Mouse (Mus musculus): ENCODE measurements around the gene Vasp. TPM values are rescaled to one million over a fixed set of nuclear protein-coding genes. Genes with fewer than 3 reads are reported as not detected.

Gene Vasp
- polyA plus RNA-seq, 1 experiment from 2014 or later: 84.0 TPM

DNA sequence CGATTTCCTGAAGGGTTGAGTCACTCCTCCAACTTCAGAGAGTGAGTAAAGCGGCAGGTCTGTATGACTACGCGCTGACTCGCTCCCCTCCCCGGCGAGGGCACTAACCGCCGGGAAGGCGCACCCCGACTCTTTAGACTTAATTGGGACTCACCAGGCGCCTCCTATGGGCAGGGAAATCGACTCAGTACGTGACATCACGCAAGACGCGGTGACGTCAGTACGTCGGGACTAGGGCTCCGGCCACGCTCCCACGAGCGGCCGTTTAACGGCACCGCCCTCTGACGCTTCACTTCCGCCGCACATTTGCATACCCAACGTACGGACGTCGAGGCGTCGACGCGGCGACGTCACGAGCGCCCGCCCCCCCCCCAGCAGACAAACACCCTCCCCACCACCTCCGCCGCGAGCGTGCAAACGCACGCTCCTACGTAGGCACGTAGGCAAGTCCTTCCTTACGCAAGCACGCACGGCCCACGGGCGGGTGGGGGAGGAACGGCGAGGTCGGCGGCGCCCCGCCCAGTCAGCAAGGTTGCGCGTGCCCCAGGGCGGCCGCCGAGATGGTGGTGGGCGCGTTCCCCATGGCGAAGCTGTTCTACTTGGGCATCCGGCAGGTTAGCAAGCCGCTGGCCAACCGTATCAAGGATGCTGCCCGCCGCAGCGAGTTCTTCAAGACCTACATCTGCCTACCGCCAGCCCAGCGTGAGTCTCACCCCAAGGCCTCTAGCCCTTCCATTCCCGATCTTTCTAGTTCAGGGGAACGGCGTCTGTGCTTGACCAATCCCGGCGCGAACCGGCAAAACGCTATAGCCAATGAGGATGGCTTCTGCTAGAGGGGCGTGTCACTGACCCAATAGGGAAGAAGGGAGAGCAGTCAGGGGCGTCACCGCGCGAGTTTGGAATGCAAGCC, 43.5 kb downstream of the Vasp start, which contains the start of gene Opa3:
TSS of gene Opa3 (plus strand) at position 452 of the 910 bp plus-strand sequence.
- peak within 1 kb of the TSS; percentile 100 for H3K27ac ChIP-seq (ENCODE audit: low read length)
- H3K4me1 ChIP-seq (ENCODE audit: control insufficient read depth, insufficient read depth, low read length): peaks cover 19% of the 10 kb centered on the region
- H3K9ac ChIP-seq (ENCODE audit: low read length): peak within 1 kb of the TSS; percentile 90
- H3K4me2 ChIP-seq (ENCODE audit: low read depth, low read length): peak within 1 kb of the TSS; percentile 93
- no peaks in the 10 kb centered on the region for H3K9me3 ChIP-seq (replicated peaks; ENCODE audit: control insufficient read depth, low read length)
- under 1% methylated on average over 91 of the region's 91 CpGs for WGBS
- peak within 1 kb of the TSS; percentile 84 for H3K4me3 ChIP-seq (ENCODE audit: low read length)
- peak; percentile 93 for ATAC-seq (replicated peaks; ENCODE audit: extremely low read depth, insufficient read depth, low FRiP score)
- H3K27me3 ChIP-seq (ENCODE audit: control insufficient read depth, insufficient read depth, low read length): no peaks in the 10 kb centered on the region
- peaks cover 6% of the 10 kb centered on the region; the same call in 1 of the 2 replicates for H3K36me3 ChIP-seq (ENCODE audit: control insufficient read depth, insufficient read depth)

DNA sequence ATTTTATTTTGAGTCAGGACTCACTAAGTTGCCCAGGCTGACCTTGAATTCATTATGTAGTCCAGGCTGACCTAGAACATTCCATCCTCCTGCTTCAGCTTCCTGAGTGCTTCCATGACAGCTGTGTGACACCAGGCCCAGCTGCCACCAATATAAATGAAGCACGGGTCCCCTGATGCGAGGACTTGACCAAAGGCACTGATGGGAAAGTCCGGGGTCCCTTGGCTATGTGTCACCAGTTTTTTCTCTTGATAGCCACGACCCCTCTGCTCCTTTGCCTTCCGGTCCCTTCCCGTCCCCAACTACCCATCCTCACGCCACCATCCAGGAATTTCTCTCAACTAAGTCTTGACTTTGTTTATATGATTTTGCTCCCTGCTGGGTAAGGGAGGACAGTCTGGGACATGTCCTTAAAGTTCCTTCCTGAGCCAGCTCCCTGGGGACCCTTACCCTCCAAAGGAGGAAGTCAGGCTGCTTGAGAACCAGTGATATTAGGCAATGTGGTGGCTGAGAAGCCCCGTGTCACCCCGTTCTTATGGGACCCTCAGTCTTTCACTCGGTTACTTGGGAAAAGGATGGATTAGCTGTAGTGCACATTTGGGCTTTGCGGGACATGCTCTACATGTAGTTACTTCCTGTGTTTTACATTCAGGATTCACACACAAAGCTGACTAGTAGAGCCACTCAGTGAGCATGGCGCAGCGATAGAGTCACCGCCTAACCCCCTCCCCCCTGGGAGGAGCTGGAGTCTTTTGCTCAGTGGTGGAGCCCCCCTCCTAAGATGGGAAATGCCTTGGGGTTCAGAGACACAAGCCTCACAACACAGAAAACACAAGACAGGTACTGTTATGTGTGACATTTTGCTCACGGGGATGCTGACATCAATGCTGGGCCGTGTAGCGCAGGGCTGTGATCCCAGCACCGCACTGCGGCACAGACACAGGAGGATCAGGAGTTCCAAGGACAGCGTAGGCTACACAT, 44.5 kb downstream of the Vasp start:
- Histone ChIP-seq H3K4me3 (ENCODE audit: low read length) (peak overlapping the region; percentile 84), H3K27me3 (ENCODE audit: control insufficient read depth, insufficient read depth, low read length) (no peaks in the 10 kb centered on the region), H3K4me2 (ENCODE audit: low read depth, low read length) (peak overlapping the region; percentile 84), H3K9me3 (replicated peaks; ENCODE audit: control insufficient read depth, low read length) (no peaks in the 10 kb centered on the region), H3K4me1 (ENCODE audit: control insufficient read depth, insufficient read depth, low read length) (peaks cover 17% of the 10 kb centered on the region), H3K9ac (ENCODE audit: low read length) (peak overlapping the region; percentile 88), H3K36me3 (ENCODE audit: control insufficient read depth, insufficient read depth) (peaks cover 6% of the 10 kb centered on the region; the same call in 1 of the 2 replicates), H3K27ac (ENCODE audit: low read length) (peak overlapping the region; percentile 91)
- ATAC-seq (replicated peaks; ENCODE audit: extremely low read depth, insufficient read depth, low FRiP score): 0 out of 2 replicates have a peak, but pooled peaks have one; percentile 2
- WGBS: 13% methylated on average over 20 of the region's 20 CpGs

DNA sequence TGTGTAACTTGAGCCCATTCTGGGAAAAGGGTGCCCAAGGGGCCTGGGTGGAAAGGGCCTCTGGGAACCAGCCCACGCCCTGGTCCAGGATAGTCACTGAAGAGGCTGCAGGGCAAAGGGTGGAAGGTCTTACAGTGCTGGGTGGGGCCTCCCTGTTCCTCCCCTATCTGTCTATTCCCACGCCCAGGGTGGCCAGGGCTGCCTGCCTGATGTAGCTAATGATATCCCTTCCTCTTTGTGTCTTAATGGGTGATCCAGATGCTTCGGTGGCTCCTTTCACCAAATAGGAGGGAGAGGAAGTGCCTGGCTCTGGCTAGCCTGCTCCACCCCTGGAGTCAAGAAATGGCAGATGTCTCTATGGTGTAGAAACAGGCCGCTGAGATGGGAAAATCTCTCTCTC, 46.7 kb downstream of the Vasp start:
- Histone ChIP-seq H3K4me3 (ENCODE audit: low read length) (no peak overlapping the region), H3K9me3 (replicated peaks; ENCODE audit: control insufficient read depth, low read length) (no peaks in the 10 kb centered on the region), H3K4me2 (ENCODE audit: low read depth, low read length) (no peak overlapping the region), H3K36me3 (ENCODE audit: control insufficient read depth, insufficient read depth) (peaks cover 6% of the 10 kb centered on the region; the same call in 1 of the 2 replicates), H3K27ac (ENCODE audit: low read length) (no peak overlapping the region), H3K4me1 (ENCODE audit: control insufficient read depth, insufficient read depth, low read length) (peaks cover 13% of the 10 kb centered on the region), H3K27me3 (ENCODE audit: control insufficient read depth, insufficient read depth, low read length) (no peaks in the 10 kb centered on the region), H3K9ac (ENCODE audit: low read length) (no peak overlapping the region)
- 79% methylated on average over 4 of the region's 4 CpGs for WGBS
- ATAC-seq (replicated peaks; ENCODE audit: extremely low read depth, insufficient read depth, low FRiP score): no peak

DNA sequence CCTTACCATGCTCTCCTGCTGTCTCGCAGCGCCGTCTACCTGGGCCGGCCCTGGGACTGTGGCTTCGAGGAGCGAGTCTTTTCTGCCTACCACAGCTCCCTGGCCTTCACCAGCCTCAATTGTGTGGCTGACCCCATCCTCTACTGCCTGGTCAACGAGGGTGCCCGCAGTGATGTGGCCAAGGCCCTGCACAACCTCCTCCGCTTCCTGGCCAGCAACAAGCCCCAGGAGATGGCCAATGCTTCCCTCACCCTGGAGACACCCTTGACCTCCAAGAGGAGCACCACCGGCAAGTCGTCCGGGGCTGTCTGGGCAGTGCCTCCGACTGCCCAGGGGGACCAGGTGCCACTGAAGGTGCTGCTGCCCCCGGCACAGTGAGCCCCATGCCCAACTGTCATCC, 48.7 kb downstream of the Vasp start:
- Histone ChIP-seq H3K36me3 (ENCODE audit: control insufficient read depth, insufficient read depth) (peaks cover 6% of the 10 kb centered on the region; the same call in 1 of the 2 replicates), H3K4me3 (ENCODE audit: low read length) (no peak overlapping the region), H3K9me3 (replicated peaks; ENCODE audit: control insufficient read depth, low read length) (no peaks in the 10 kb centered on the region), H3K27ac (ENCODE audit: low read length) (no peak overlapping the region), H3K9ac (ENCODE audit: low read length) (no peak overlapping the region), H3K4me1 (ENCODE audit: control insufficient read depth, insufficient read depth, low read length) (peaks cover 7% of the 10 kb centered on the region), H3K4me2 (ENCODE audit: low read depth, low read length) (no peak overlapping the region), H3K27me3 (ENCODE audit: control insufficient read depth, insufficient read depth, low read length) (no peaks in the 10 kb centered on the region)
- WGBS: 80% methylated on average over 14 of the region's 14 CpGs
- no peak for ATAC-seq (replicated peaks; ENCODE audit: extremely low read depth, insufficient read depth, low FRiP score)

DNA sequence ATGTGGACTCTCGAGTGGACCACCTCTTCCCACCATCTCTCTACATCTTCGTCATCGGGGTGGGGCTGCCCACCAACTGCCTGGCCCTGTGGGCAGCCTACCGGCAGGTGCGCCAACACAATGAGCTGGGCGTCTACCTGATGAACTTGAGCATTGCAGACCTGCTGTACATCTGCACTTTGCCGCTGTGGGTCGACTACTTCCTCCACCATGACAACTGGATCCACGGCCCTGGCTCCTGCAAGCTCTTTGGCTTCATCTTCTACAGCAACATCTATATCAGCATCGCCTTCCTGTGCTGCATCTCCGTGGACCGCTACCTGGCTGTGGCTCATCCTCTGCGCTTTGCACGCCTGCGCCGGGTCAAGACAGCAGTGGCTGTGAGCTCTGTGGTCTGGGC, 49.4 kb downstream of the Vasp start:
- no peak overlapping the region for H3K4me3 ChIP-seq (ENCODE audit: low read length)
- ATAC-seq (replicated peaks; ENCODE audit: extremely low read depth, insufficient read depth, low FRiP score): no peak
- H3K36me3 ChIP-seq (ENCODE audit: control insufficient read depth, insufficient read depth): peaks cover 6% of the 10 kb centered on the region; the same call in 1 of the 2 replicates
- H3K4me1 ChIP-seq (ENCODE audit: control insufficient read depth, insufficient read depth, low read length): peaks cover 6% of the 10 kb centered on the region
- no peaks in the 10 kb centered on the region for H3K27me3 ChIP-seq (ENCODE audit: control insufficient read depth, insufficient read depth, low read length)
- H3K4me2 ChIP-seq (ENCODE audit: low read depth, low read length): no peak overlapping the region
- H3K9ac ChIP-seq (ENCODE audit: low read length): no peak overlapping the region
- no peak overlapping the region for H3K27ac ChIP-seq (ENCODE audit: low read length)
- WGBS: 91% methylated on average over 16 of the region's 16 CpGs
- H3K9me3 ChIP-seq (replicated peaks; ENCODE audit: control insufficient read depth, low read length): no peaks in the 10 kb centered on the region

DNA sequence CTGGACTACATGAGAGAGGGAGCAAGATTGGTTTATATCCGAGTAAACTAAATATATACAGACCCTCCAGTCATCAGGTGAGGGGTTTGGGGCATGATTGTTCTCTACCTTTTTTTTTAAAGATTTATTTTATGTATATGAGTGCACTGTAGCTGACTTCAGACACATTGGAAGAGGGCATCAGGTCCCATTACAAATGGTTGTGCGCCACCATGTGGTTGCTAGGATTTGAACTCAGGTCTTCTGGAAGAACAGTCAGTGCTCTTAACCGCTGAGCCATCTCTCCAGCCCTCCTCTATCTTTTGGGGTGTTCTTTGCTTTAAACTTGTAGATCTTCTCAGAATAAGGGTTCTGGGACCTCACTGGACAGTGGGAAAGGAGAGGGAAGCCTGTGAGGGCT, 51.6 kb downstream of the Vasp start:
- ATAC-seq (replicated peaks; ENCODE audit: extremely low read depth, insufficient read depth, low FRiP score): no peak
- no peak overlapping the region for H3K27ac ChIP-seq (ENCODE audit: low read length)
- 0 out of 2 replicates have a peak, but pooled peaks cover 5% of the 10 kb centered on the region for H3K4me1 ChIP-seq (ENCODE audit: control insufficient read depth, insufficient read depth, low read length)
- no peak overlapping the region for H3K9ac ChIP-seq (ENCODE audit: low read length)
- H3K4me2 ChIP-seq (ENCODE audit: low read depth, low read length): no peak overlapping the region
- WGBS: 64% methylated on average over 3 of the region's 3 CpGs
- H3K9me3 ChIP-seq (replicated peaks; ENCODE audit: control insufficient read depth, low read length): no peaks in the 10 kb centered on the region
- no peaks in the 10 kb centered on the region for H3K27me3 ChIP-seq (ENCODE audit: control insufficient read depth, insufficient read depth, low read length)
- H3K36me3 ChIP-seq (ENCODE audit: control insufficient read depth, insufficient read depth): no peaks in the 10 kb centered on the region
- no peak overlapping the region for H3K4me3 ChIP-seq (ENCODE audit: low read length)

DNA sequence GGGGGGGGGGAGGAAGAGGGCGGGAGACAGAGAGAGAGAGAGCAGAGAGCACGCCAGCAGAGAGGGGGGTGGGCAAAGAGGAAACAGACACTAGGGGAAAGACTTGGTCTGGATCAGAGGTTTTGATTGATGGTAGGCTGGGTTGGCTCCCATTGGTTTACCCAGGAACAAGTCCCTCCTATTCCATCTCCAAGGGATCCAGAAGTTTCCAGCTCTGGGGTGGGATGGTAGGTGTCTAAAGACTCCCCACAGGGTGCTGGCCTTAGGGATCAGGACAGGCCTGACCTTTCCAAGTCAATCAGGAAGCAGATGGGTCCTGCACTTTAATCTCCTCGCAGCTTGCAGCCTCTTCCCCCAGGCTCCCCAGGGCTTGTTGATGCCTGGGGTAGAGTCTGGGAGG, 53.7 kb downstream of the Vasp start:
- ATAC-seq (replicated peaks; ENCODE audit: extremely low read depth, insufficient read depth, low FRiP score): 0 out of 2 replicates have a peak, but pooled peaks have one; percentile 34
- Histone ChIP-seq H3K36me3 (ENCODE audit: control insufficient read depth, insufficient read depth) (no peaks in the 10 kb centered on the region), H3K4me1 (ENCODE audit: control insufficient read depth, insufficient read depth, low read length) (peaks cover 12% of the 10 kb centered on the region), H3K27me3 (ENCODE audit: control insufficient read depth, insufficient read depth, low read length) (no peaks in the 10 kb centered on the region), H3K9me3 (replicated peaks; ENCODE audit: control insufficient read depth, low read length) (no peaks in the 10 kb centered on the region), H3K4me3 (ENCODE audit: low read length) (no peak overlapping the region), H3K9ac (ENCODE audit: low read length) (no peak overlapping the region), H3K4me2 (ENCODE audit: low read depth, low read length) (no peak overlapping the region), H3K27ac (ENCODE audit: low read length) (no peak overlapping the region)
- 7% methylated on average over 2 of the region's 3 CpGs for WGBS

DNA sequence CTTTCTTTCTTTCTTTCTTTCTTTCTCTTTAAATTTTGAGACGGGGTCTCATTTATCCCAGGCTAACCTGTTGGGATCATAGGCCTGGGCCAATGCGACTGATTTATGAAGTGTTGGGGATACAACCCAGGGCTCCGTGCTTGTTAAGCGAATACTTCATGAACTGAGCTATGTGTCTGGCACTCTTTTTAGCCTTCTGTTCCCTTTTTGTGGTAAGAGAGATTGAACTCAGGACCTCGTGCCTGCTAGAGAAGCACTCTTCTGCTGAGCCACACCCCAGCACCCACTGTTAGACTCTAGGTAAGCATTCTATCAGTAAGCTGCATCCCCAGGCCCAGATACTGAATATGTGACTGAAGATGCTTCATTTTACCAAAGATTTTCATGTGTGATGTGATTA, 54.1 kb downstream of the Vasp start:
- Histone ChIP-seq H3K9me3 (replicated peaks; ENCODE audit: control insufficient read depth, low read length) (no peaks in the 10 kb centered on the region), H3K4me1 (ENCODE audit: control insufficient read depth, insufficient read depth, low read length) (peaks cover 13% of the 10 kb centered on the region), H3K27ac (ENCODE audit: low read length) (0 out of 2 replicates have a peak overlapping the region, but pooled peaks have one; percentile 18), H3K4me2 (ENCODE audit: low read depth, low read length) (no peak overlapping the region), H3K9ac (ENCODE audit: low read length) (no peak overlapping the region), H3K4me3 (ENCODE audit: low read length) (no peak overlapping the region), H3K36me3 (ENCODE audit: control insufficient read depth, insufficient read depth) (no peaks in the 10 kb centered on the region), H3K27me3 (ENCODE audit: control insufficient read depth, insufficient read depth, low read length) (no peaks in the 10 kb centered on the region)
- ATAC-seq (replicated peaks; ENCODE audit: extremely low read depth, insufficient read depth, low FRiP score): no peak
- 45% methylated on average over 5 of the region's 5 CpGs for WGBS
